Mouse (Mus musculus) cerebellum, adult 18-20 months (tissue): ENCODE results near the gene Coasy.
"Not testable (repeated sequence)": the region's sequence is repeated elsewhere in the genome, so short reads cannot be mapped to it uniquely, and the experiment has no call there.

ENCODE experiments used
- DNase-seq, 2 experiments: peaks; one replicate each; pipeline ENCODE4 v3.0.0; 2021

The Coasy gene

GRCm38 (mm10) chr11:101089931-101090330, 7.6 kb downstream of the Coasy start:
- no peak for DNase-seq

- DNase-seq, result no peak
These were observed 12.6 kb downstream of the Coasy start for GRCm38 (mm10) chr11:101094930-101095313.

- peak; percentile 95 to 96 for DNase-seq
These were observed 13.1 kb downstream of the Coasy start, which contains the start of gene Psmc3ip for GRCm38 (mm10) chr11:101095314-101096024. TSS of gene Psmc3ip (minus strand) at chr11:101095436.

DNA sequence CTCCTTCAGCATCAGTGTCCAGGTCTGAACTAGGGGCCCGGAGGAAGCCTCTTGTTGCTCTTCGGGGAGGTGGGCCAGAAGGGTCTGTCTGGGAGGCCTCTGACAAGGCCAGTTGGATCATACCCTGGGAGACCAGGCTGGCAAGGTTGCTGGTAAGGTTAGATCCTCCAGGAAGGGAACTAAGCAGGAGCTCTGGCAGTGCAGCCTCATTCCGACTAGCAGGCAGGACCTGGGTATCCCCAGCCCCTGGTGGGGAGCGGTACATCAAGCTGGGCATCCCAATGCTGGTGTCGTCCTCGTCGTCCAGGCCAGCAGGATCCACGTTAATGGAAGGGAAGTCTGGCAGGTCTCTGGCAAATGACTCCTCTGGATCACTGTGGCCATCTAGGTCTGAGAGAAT, 15.9 kb downstream of the Coasy start:
- DNase-seq, result no peak

- DNase-seq, result no peak
These were observed 20.6 kb downstream of the Coasy start for GRCm38 (mm10) chr11:101103011-101103410.

- DNase-seq, result no peak
These were observed 27.0 kb downstream of the Coasy start for GRCm38 (mm10) chr11:101109351-101109750.

DNA sequence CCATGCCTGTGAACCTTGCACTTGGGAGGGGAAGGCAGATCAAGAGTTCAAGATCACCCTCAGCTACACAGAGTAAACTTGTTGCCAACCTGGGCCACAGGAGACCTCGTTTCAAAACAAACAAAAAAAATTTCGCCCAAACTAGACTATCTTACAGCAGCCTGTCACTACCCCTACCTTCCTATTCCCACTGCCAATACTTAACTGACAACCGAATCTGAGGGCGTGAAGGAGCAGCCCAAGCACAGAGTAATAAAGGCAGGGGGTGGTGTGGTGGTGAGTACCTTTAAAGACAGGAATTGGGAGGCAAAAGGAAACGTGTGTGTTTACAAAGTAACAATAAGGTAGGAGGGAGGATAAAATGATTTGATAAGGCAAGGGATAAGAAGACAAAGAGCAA, 28.3 kb downstream of the Coasy start:
- DNase-seq, result no peak

- no peak for DNase-seq
These were observed 28.8 kb downstream of the Coasy start for GRCm38 (mm10) chr11:101111178-101111577.

DNA sequence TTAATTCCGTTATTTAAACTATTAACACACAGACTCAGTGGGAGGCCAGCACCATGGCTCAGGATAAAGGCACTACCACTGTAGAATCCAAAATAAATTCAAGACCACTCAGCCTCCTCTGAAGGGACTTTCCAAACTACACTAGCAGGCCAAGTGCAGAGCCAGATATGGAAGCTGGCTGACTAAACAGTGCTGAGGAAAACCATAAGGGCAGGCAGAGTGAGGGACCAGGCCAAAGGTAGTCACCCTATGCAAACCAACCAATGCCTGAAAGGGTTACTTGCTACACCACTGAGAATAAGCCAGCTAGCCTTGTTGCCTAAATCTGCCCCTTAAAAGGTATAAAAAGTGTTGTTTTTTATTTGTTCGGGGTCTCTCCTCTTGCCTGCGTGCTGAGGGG, 29.8 kb downstream of the Coasy start:
- no peak for DNase-seq

- no peak for DNase-seq
These were observed 33.2 kb downstream of the Coasy start for GRCm38 (mm10) chr11:101115564-101115963.

GRCm38 (mm10) chr11:101118105-101118504, 35.7 kb downstream of the Coasy start:
- no peak for DNase-seq

DNA sequence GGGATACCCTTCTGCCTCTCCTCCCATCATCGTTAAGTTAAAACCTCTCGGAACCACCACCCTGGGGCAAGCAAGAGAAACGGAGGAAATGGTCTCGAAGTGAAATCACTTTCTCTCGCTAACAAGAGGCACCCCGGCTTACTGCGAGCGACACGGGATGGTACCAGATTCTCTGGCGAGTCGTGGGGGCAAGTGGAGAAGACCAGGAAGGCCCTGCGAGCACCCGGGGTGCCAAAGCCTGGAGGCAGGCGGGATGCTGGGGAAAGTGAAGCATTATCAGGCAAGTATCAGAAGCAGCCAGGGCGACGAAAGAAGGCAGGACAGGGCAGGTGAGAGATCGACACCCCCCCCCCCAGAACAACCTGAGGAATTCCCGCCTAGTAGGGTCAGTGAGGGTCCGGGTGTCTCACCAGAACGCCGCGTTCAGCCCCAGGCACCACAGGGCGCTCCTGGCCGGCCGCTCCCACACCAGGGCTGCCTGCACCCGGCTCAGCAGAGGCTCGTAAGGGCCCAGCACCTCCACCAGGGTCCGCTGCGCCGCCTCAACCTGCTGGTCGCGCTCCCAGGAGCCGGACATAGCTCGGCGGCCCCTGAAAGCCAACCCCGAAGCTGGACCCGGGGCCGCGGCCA, 36.9 kb downstream of the Coasy start:
- no peak for DNase-seq

DNA sequence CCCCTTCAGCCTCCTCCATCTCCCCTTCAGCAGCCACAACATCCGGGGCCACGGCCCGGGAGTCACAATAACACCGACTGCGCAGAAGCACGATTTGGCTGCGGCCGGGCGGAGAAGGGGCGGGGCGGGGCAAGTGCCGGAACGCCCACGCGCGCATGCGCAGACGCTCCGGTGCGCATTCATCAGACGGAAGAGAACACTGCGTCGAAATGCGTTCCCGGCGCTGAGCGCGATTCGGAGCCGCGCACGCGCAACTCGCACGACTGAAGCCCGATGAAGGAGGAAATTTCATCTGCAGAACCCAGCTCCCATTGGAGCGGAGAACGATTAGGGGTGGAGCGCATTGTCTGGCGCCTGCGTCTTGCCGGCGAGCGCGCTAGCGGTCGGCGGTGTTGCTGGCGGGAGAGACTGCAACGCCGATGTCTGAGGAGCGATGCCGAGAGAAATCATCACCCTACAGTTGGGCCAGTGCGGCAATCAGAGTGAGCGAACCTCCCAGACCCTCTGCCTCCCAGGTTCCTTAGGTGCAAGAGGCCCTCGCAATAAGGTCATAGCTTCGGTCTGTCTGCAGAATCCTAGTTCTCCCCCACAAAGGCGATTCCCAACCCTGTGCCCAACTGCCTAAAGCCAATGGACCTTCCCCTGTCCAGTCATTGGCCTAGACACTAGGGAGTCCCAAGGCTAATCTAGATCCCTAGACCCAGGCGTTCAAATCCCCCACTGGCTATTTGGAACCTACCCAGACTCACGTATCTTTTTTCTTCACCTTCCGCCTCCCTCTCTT, 37.6 kb downstream of the Coasy start, which contains the start of the genes Retreg3 and Tubg1:
Retreg3 (minus strand) TSS at position 133 of the 784 bp plus-strand sequence.
Tubg1 (plus strand) TSS at position 178 of the 784 bp plus-strand sequence.
- DNase-seq, result peak; percentile 97 to 100

- DNase-seq, result peak in 1 of 2 experiments; percentile 31
These were observed 38.3 kb downstream of the Coasy start for GRCm38 (mm10) chr11:101120545-101121188.

DNA sequence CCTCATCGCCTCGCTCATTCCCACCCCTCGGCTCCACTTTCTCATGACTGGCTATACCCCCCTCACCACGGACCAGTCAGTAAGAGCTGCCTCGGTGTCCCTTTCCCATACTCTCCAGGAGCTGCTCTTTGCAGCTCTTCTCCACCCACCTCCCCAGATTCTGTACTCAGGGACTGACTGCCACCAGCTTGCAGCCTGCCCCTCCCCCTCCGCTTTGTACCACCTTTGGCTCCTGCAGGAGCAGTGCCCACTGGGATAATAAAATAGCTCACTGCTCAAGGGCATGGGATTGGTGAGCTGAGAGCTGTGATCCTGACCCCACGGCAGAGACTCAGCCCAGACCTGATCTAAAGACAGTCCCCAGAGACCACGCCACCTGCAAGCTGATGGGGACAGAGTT, 42.1 kb downstream of the Coasy start:
- not testable (repeated sequence) for DNase-seq

- DNase-seq, result not testable (repeated sequence)
These were observed 42.6 kb downstream of the Coasy start for GRCm38 (mm10) chr11:101125008-101125407.

GRCm38 (mm10) chr11:101127075-101127474, 44.7 kb downstream of the Coasy start:
- peak in 1 of 2 experiments; percentile 38 for DNase-seq

DNA sequence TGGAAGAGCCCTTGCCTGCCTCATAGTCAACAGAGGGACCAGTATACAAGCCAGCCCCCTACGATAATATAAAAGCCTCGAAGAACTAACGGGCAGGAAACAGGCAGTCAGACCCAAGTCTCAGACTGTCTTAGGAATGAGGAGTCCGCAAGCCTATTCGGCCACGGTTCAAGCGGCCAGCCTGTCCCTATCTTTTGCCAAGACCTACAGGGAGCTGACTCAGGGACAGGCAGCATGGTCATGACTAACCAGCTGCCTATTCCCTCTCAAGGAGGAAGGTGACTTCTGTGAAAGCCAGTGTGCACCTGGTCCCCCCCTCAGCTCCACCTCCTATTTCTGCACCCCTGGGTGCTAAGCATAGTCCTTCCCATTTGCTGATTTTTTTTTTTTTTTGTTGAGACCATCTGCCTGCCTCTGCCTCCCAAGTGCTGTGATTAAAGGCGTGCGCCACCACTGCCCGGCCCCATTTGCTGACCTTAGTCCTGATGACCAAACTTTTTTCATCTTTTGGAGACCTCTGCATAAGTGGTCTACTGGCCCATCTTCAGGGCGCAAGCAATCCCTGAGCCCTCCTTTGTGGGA, 46.7 kb downstream of the Coasy start:
- DNase-seq, result peak; percentile 80 to 91

- DNase-seq, result peak; percentile 45 to 49
These were observed 47.8 kb downstream of the Coasy start for GRCm38 (mm10) chr11:101130056-101130756.

GRCm38 (mm10) chr11:101131187-101131586, 48.8 kb downstream of the Coasy start:
- DNase-seq, result peak; percentile 69 to 78

- DNase-seq, result no peak
These were observed 49.3 kb downstream of the Coasy start for GRCm38 (mm10) chr11:101131701-101132100.

DNA sequence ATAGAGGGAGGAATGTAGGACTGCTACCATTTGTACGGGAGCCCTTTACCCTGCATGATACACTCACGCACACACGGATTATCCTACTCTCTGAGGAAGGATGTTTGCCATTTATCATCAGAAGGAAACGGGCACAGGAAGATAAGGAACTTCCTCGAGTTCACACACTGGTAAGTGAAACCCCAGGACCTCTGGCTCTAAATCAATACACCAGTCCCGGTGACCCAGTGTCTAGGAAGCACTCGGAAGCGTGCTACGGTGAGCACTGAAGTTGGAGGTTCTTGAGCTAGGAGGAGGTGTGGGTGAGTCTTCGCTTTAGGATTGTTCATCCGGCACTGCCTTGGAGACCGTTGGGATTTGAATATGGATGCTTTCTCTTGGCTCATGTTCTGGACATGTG, 50.7 kb downstream of the Coasy start:
- DNase-seq, result no peak
